Comparison of ENCODE assay signal across 15 mouse cellular contexts in the genomic region with DNA sequence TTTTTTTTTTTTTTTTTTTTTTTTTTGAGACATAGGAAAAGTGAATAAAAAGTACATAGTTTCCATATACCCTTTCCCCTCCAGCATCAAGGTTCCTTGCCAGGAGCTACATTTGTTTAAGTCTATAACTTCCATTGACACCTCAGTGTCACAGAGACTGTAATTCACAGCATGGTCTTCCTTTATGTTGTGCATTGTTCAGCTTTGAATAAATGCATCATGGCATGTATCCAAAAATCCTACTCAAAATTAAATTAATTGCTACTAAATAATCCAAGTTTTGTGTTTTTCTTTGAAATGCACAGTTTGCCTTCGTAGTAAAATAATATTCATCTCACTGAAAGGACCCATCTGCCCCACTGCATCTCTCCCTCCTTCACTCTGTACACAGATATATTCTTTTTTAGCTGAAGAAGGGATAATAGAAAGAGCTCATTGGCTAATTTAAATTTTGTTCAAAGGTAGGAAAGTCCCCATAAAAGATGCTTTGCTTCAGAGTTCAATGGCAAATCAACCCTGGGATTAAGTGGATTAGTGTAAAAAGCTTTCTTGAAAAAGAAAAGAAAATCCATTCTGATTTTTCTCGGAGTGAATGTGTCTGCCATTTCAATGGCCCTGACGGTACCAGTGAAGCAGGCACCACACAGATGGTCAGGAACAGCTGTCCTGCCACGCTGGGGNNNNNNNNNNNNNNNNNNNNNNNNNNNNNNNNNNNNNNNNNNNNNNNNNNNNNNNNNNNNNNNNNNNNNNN.
A peak's percentile ranks its signal among the peaks of the same experiment; 100 is the strongest.
DNase-seq lines count a peak whose midpoint lies in the region; ATAC-seq and TF ChIP-seq lines count a peak whose summit lies in the region.
"Had no signal": no experiment of that assay in that cellular context is flagged by ENCODE, and none has a peak within 500 bp of the region (broad histone marks: within the 10 kb centered on the region; RNA-seq: fewer than 3 reads in every experiment).

No protein-coding gene starts in this region.

- H3K9me3 ChIP-seq in neural tube, embryonic 11.5 days (ENCODE audit: control insufficient read depth, low read length): no peaks in the 10 kb centered on the region
- no peaks in the 10 kb centered on the region for H3K9me3 ChIP-seq in neural tube, embryonic 15.5 days (replicated peaks)
- H3K9me3 ChIP-seq in hindbrain, embryonic 12.5 days (replicated peaks): no peaks in the 10 kb centered on the region
- H3K9me3 ChIP-seq in midbrain, embryonic 12.5 days: no peaks in the 10 kb centered on the region
- H3K9me3 ChIP-seq: kidney, embryonic 15.5 days had no signal

- H3K27me3 ChIP-seq in neural tube, embryonic 11.5 days (ENCODE audit: control insufficient read depth, insufficient read depth, low read length): no peaks in the 10 kb centered on the region
- H3K27me3 ChIP-seq in neural tube, embryonic 15.5 days (replicated peaks): no peaks in the 10 kb centered on the region
- H3K27me3 ChIP-seq in hindbrain, embryonic 12.5 days: no peaks in the 10 kb centered on the region
- H3K27me3 ChIP-seq in midbrain, embryonic 12.5 days: no peaks in the 10 kb centered on the region
- no peaks in the 10 kb centered on the region for H3K27me3 ChIP-seq in cerebellum, adult 2 months (ENCODE audit: control insufficient read depth, insufficient read depth, low read length)
- H3K27me3 ChIP-seq: kidney, embryonic 15.5 days had no signal

- peak; percentile 58; the same call in 1 of the 2 replicates for ATAC-seq in neural tube, embryonic 11.5 days (ENCODE audit: insufficient read depth, low FRiP score, low TSS enrichment)
- ATAC-seq in neural tube, embryonic 15.5 days (ENCODE audit: low FRiP score): no peak
- ATAC-seq in hindbrain, embryonic 12.5 days (ENCODE audit: low FRiP score): peak; percentile 79; the same call in 1 of the 2 replicates
- ATAC-seq in midbrain, embryonic 12.5 days (ENCODE audit: low FRiP score, low read depth): peak; percentile 94
- ATAC-seq: CD4-positive, CD25-positive, alpha-beta regulatory T cell, adult 4 months had no signal

- H3K4me1 ChIP-seq in neural tube, embryonic 11.5 days (ENCODE audit: control insufficient read depth, insufficient read depth, low read length): no peaks in the 10 kb centered on the region
- no peaks in the 10 kb centered on the region for H3K4me1 ChIP-seq in neural tube, embryonic 15.5 days
- H3K4me1 ChIP-seq in hindbrain, embryonic 12.5 days: no peaks in the 10 kb centered on the region
- peaks cover 13% of the 10 kb centered on the region for H3K4me1 ChIP-seq in midbrain, embryonic 12.5 days
- H3K4me1 ChIP-seq in cerebellum, adult 2 months (ENCODE audit: control insufficient read depth, insufficient read depth, low read length): no peaks in the 10 kb centered on the region

- TF ChIP-seq CTCF in cerebellum, adult 2 months (IDR thresholded peaks at IDR 0.05; ENCODE audit: borderline replicate concordance, insufficient read depth, low read depth, low read length): no peak

- no peak overlapping the region for H3K9ac ChIP-seq in neural tube, embryonic 11.5 days (ENCODE audit: low read length)
- H3K9ac ChIP-seq in neural tube, embryonic 15.5 days (replicated peaks): no peak overlapping the region
- H3K9ac ChIP-seq in hindbrain, embryonic 12.5 days: no peak overlapping the region
- H3K9ac ChIP-seq in midbrain, embryonic 12.5 days (replicated peaks): no peak overlapping the region
- H3K9ac ChIP-seq: kidney, embryonic 15.5 days had no signal

- no peak for DNase-seq in neural tube, embryonic 11.5 days (ENCODE audit: low spot score)
- DNase-seq in retina, postnatal 1 day: peak; percentile 30
- DNase-seq in cerebellum, adult 2 months: no peak
- DNase-seq in lung, postnatal 10 days: no peak
- DNase-seq: adrenal gland, adult 8-10 months; gastrocnemius, adult 2 months; heart, adult 18-20 months; lung, adult 18-20 months; spleen, adult 18-20 months; thymus, postnatal 25 days had no signal

- no peak overlapping the region for H3K27ac ChIP-seq in neural tube, embryonic 11.5 days (ENCODE audit: low read depth, low read length)
- no peak overlapping the region for H3K27ac ChIP-seq in neural tube, embryonic 15.5 days (replicated peaks)
- no peak overlapping the region for H3K27ac ChIP-seq in hindbrain, embryonic 12.5 days
- H3K27ac ChIP-seq in midbrain, embryonic 12.5 days (replicated peaks): peak overlapping the region; percentile 60
- H3K27ac ChIP-seq in cerebellum, adult 2 months (ENCODE audit: insufficient read depth, low read length): no peak overlapping the region
- H3K27ac ChIP-seq: gastrocnemius, adult 2 months had no signal

- TF ChIP-seq POLR2A in cerebellum, adult 2 months (IDR thresholded peaks at IDR 0.05; ENCODE audit: borderline replicate concordance, insufficient read depth, low read length): no peak

- H3K4me3 ChIP-seq in neural tube, embryonic 11.5 days (ENCODE audit: low read depth, low read length): no peak overlapping the region
- H3K4me3 ChIP-seq in neural tube, embryonic 15.5 days (replicated peaks): no peak overlapping the region
- no peak overlapping the region for H3K4me3 ChIP-seq in hindbrain, embryonic 12.5 days
- H3K4me3 ChIP-seq in midbrain, embryonic 12.5 days: no peak overlapping the region
- no peak overlapping the region for H3K4me3 ChIP-seq in cerebellum, adult 2 months (replicated peaks; ENCODE audit: insufficient read depth, low read depth, low read length)
- H3K4me3 ChIP-seq: gastrocnemius, adult 2 months; kidney, embryonic 15.5 days had no signal

- H3K36me3 ChIP-seq in neural tube, embryonic 11.5 days (ENCODE audit: control insufficient read depth, insufficient read depth, low read length): no peaks in the 10 kb centered on the region
- H3K36me3 ChIP-seq in neural tube, embryonic 15.5 days: no peaks in the 10 kb centered on the region
- no peaks in the 10 kb centered on the region for H3K36me3 ChIP-seq in hindbrain, embryonic 12.5 days
- H3K36me3 ChIP-seq in midbrain, embryonic 12.5 days: no peaks in the 10 kb centered on the region
- H3K36me3 ChIP-seq: kidney, embryonic 15.5 days had no signal

- no peak overlapping the region for H3K4me2 ChIP-seq in neural tube, embryonic 11.5 days (ENCODE audit: low read depth)
- no peak overlapping the region for H3K4me2 ChIP-seq in neural tube, embryonic 15.5 days
- H3K4me2 ChIP-seq in hindbrain, embryonic 12.5 days (replicated peaks): no peak overlapping the region
- 0 out of 2 replicates have a peak overlapping the region, but pooled peaks have one; percentile 1 for H3K4me2 ChIP-seq in midbrain, embryonic 12.5 days (replicated peaks)
- H3K4me2 ChIP-seq: kidney, embryonic 15.5 days had no signal

- 73% methylated on average over 4 of the region's 4 CpGs for WGBS in neural tube, embryonic 11.5 days
- 45% methylated on average over 4 of the region's 4 CpGs for WGBS in neural tube, embryonic 15.5 days
- WGBS in hindbrain, embryonic 12.5 days: 58% methylated on average over 4 of the region's 4 CpGs
- WGBS in midbrain, embryonic 12.5 days: 19% methylated on average over 4 of the region's 4 CpGs
- WGBS in cerebellum, adult 2 months: 41% methylated on average over 4 of the region's 4 CpGs
